Mouse (Mus musculus): ENCODE data around the gene Hopx. TPM values are rescaled to one million over a fixed set of nuclear protein-coding genes. Genes with fewer than 3 reads are reported as not detected.

Hopx gene
- polyA plus RNA-seq, 1 experiment from 2014 or later = 0.14 TPM

GRCm38 (mm10) chr5:77132457-77133135, 17.7 kb upstream of the Hopx start:
- 58% methylated on average over 2 of the region's 2 CpGs for WGBS (ENCODE audit: insufficient replicate concordance)
- H3K27ac ChIP-seq = no peak overlapping the region

GRCm38 (mm10) chr5:77131879-77132278, 17.0 kb upstream of the Hopx start:
- no peak for ATAC-seq (ENCODE audit: low read depth)
- Histone ChIP-seq H3K9ac (no peak overlapping the region), H3K4me3 (replicated peaks) (no peak overlapping the region), H3K9me3 (replicated peaks) (no peaks in the 10 kb centered on the region), H3K36me3 (no peaks in the 10 kb centered on the region), H3K27me3 (no peaks in the 10 kb centered on the region), H3K27ac (no peak overlapping the region), H3K4me1 (replicated peaks) (peaks cover 37% of the 10 kb centered on the region), H3K4me2 (no peak overlapping the region)
- no peak for DNase-seq
- WGBS (ENCODE audit: insufficient replicate concordance) = 80% methylated on average over 8 of the region's 8 CpGs

More at GRCm38 (mm10) chr5:77132457-77133135, 17.7 kb upstream of the Hopx start:
- H3K9ac ChIP-seq = no peak overlapping the region
- H3K9me3 ChIP-seq (replicated peaks) = no peaks in the 10 kb centered on the region
- DNase-seq = no peak
- no peaks in the 10 kb centered on the region for H3K27me3 ChIP-seq
- no peak overlapping the region for H3K4me3 ChIP-seq (replicated peaks)
- no peak for ATAC-seq (ENCODE audit: low read depth)
- peaks cover 37% of the 10 kb centered on the region for H3K4me1 ChIP-seq (replicated peaks)
- no peak overlapping the region for H3K4me2 ChIP-seq
- H3K36me3 ChIP-seq = no peaks in the 10 kb centered on the region

GRCm38 (mm10) chr5:77130310-77131020, 15.5 kb upstream of the Hopx start:
- H3K4me3 ChIP-seq (replicated peaks) = no peak overlapping the region
- ATAC-seq (ENCODE audit: low read depth) = 0 out of 2 replicates have a peak, but pooled peaks have one; percentile 18
- no peak for DNase-seq
- H3K27ac ChIP-seq = no peak overlapping the region; the same call in 1 of the 2 replicates
- no peak overlapping the region for H3K9ac ChIP-seq
- WGBS (ENCODE audit: insufficient replicate concordance) = 54% methylated on average over 16 of the region's 16 CpGs
- H3K4me2 ChIP-seq = no peak overlapping the region
- peaks cover 37% of the 10 kb centered on the region for H3K4me1 ChIP-seq (replicated peaks)
- no peaks in the 10 kb centered on the region for H3K27me3 ChIP-seq
- no peaks in the 10 kb centered on the region for H3K36me3 ChIP-seq
- H3K9me3 ChIP-seq (replicated peaks) = no peaks in the 10 kb centered on the region

- DNase-seq = no peak
- Histone ChIP-seq H3K36me3 (no peaks in the 10 kb centered on the region), H3K9me3 (replicated peaks) (no peaks in the 10 kb centered on the region), H3K4me3 (replicated peaks) (no peak overlapping the region), H3K4me1 (replicated peaks) (peaks cover 36% of the 10 kb centered on the region), H3K27me3 (no peaks in the 10 kb centered on the region), H3K9ac (no peak overlapping the region), H3K4me2 (no peak overlapping the region), H3K27ac (no peak overlapping the region; the same call in 1 of the 2 replicates)
- WGBS (ENCODE audit: insufficient replicate concordance) = 58% methylated on average over 2 of the region's 2 CpGs
- no peak for ATAC-seq (ENCODE audit: low read depth)
Measured at GRCm38 (mm10) chr5:77129907-77130306, 15.0 kb upstream of the Hopx start.

- ATAC-seq (ENCODE audit: low read depth) (no peak), DNase-seq (no peak)
- H3K36me3 ChIP-seq = no peaks in the 10 kb centered on the region
- H3K9ac ChIP-seq = no peak overlapping the region
- H3K9me3 ChIP-seq (replicated peaks) = no peaks in the 10 kb centered on the region
- no peaks in the 10 kb centered on the region for H3K27me3 ChIP-seq
- WGBS (ENCODE audit: insufficient replicate concordance) = 73% methylated on average over 4 of the region's 4 CpGs
- H3K4me2 ChIP-seq = no peak overlapping the region
- H3K4me1 ChIP-seq (replicated peaks) = peaks cover 36% of the 10 kb centered on the region
- no peak overlapping the region for H3K4me3 ChIP-seq (replicated peaks)
- no peak overlapping the region for H3K27ac ChIP-seq
Measured at GRCm38 (mm10) chr5:77128854-77129253, 13.9 kb upstream of the Hopx start.

- Histone ChIP-seq H3K27me3 (no peaks in the 10 kb centered on the region), H3K9me3 (replicated peaks) (no peaks in the 10 kb centered on the region), H3K4me2 (no peak overlapping the region), H3K4me1 (replicated peaks) (peaks cover 45% of the 10 kb centered on the region), H3K9ac (no peak overlapping the region), H3K4me3 (replicated peaks) (no peak overlapping the region), H3K27ac (no peak overlapping the region), H3K36me3 (no peaks in the 10 kb centered on the region)
- DNase-seq (no peak), ATAC-seq (ENCODE audit: low read depth) (no peak)
- 75% methylated on average over 3 of the region's 3 CpGs for WGBS (ENCODE audit: insufficient replicate concordance)
Measured at GRCm38 (mm10) chr5:77126415-77126968, 11.6 kb upstream of the Hopx start.

GRCm38 (mm10) chr5:77124817-77125283, 9.9 kb upstream of the Hopx start:
- ATAC-seq (ENCODE audit: low read depth) (peak; percentile 54), DNase-seq (no peak)
- WGBS (ENCODE audit: insufficient replicate concordance) = 57% methylated on average over 4 of the region's 4 CpGs

GRCm38 (mm10) chr5:77124165-77124564, 9.2 kb upstream of the Hopx start:
- no peaks in the 10 kb centered on the region for H3K36me3 ChIP-seq
- H3K9ac ChIP-seq = no peak overlapping the region
- H3K4me3 ChIP-seq (replicated peaks) = no peak overlapping the region
- DNase-seq (no peak), ATAC-seq (ENCODE audit: low read depth) (no peak)
- peaks cover 49% of the 10 kb centered on the region for H3K4me1 ChIP-seq (replicated peaks)
- no peak overlapping the region for H3K4me2 ChIP-seq
- no peaks in the 10 kb centered on the region for H3K9me3 ChIP-seq (replicated peaks)
- no peaks in the 10 kb centered on the region for H3K27me3 ChIP-seq
- no peak overlapping the region for H3K27ac ChIP-seq
- 40% methylated on average over 4 of the region's 4 CpGs for WGBS (ENCODE audit: insufficient replicate concordance)

More at GRCm38 (mm10) chr5:77124817-77125283, 9.9 kb upstream of the Hopx start:
- Histone ChIP-seq H3K4me2 (no peak overlapping the region), H3K9me3 (replicated peaks) (no peaks in the 10 kb centered on the region), H3K27me3 (no peaks in the 10 kb centered on the region), H3K27ac (no peak overlapping the region), H3K36me3 (no peaks in the 10 kb centered on the region), H3K9ac (no peak overlapping the region), H3K4me3 (replicated peaks) (no peak overlapping the region), H3K4me1 (replicated peaks) (peaks cover 44% of the 10 kb centered on the region)

- Histone ChIP-seq H3K27me3 (no peaks in the 10 kb centered on the region), H3K27ac (no peak overlapping the region)
- WGBS (ENCODE audit: insufficient replicate concordance) = 51% methylated on average over 9 of the region's 9 CpGs
Measured at GRCm38 (mm10) chr5:77123597-77123996, 8.7 kb upstream of the Hopx start.

GRCm38 (mm10) chr5:77122254-77123192, 7.6 kb upstream of the Hopx start:
- H3K27ac ChIP-seq = no peak overlapping the region
- H3K4me1 ChIP-seq (replicated peaks) = peaks cover 54% of the 10 kb centered on the region
- 39% methylated on average over 20 of the region's 20 CpGs for WGBS (ENCODE audit: insufficient replicate concordance)
- H3K9me3 ChIP-seq (replicated peaks) = no peaks in the 10 kb centered on the region
- no peak for ATAC-seq (ENCODE audit: low read depth)
- H3K4me3 ChIP-seq (replicated peaks) = no peak overlapping the region
- no peaks in the 10 kb centered on the region for H3K27me3 ChIP-seq
- H3K4me2 ChIP-seq = no peak overlapping the region
- H3K36me3 ChIP-seq = no peaks in the 10 kb centered on the region
- no peak for DNase-seq
- no peak overlapping the region for H3K9ac ChIP-seq

More at GRCm38 (mm10) chr5:77123597-77123996, 8.7 kb upstream of the Hopx start:
- DNase-seq = no peak
- no peak overlapping the region for H3K4me2 ChIP-seq
- H3K36me3 ChIP-seq = no peaks in the 10 kb centered on the region
- H3K4me1 ChIP-seq (replicated peaks) = peaks cover 54% of the 10 kb centered on the region
- H3K9me3 ChIP-seq (replicated peaks) = no peaks in the 10 kb centered on the region
- no peak overlapping the region for H3K9ac ChIP-seq
- ATAC-seq (ENCODE audit: low read depth) = no peak
- H3K4me3 ChIP-seq (replicated peaks) = no peak overlapping the region
